Mouse (Mus musculus): Measurements from ENCODE around the gene Pex26.

DNA sequence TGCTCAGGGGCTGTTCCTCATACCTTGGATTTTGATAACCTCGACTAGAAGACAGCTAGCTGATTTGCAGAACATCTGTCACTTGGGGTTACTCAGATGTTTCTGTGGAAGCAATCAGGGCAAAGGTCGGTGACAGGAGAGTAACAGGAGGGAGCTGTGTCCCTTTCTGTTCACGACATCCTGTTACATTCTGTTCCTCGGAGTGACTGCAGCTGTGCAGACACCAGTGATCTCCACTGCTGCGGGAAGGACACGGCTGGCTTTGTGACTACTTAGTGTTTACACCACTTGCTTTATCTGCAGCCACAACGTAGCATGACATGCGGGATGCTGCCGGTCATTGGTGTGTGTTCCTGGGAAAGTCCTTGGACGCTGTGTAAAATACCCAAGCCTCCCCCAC, 59.7 kb downstream of the Pex26 start:
- no peak for TF ChIP-seq CTCF (IDR thresholded peaks at IDR 0.05; ENCODE audit: control insufficient read depth, insufficient read depth, low read length)
- no peak for TF ChIP-seq POLR2A (IDR thresholded peaks at IDR 0.05; ENCODE audit: borderline replicate concordance, control insufficient read depth, low read depth, low read length)
